Mouse (Mus musculus) midbrain, embryonic 10.5 days (tissue): Measurements from ENCODE around the gene Gm29094. TPM values are rescaled to one million over a fixed set of nuclear protein-coding genes. Genes with fewer than 3 reads are reported as not detected.
"Not testable (repeated sequence)": the region's sequence is repeated elsewhere in the genome, so short reads cannot be mapped to it uniquely, and the experiment has no call there.

Experiments used
- DNase-seq: peaks from one replicate; pipeline ENCODE4 v3.0.0-alpha.2; 2017; ENCODE audit warnings: low spot score
- H3K27ac ChIP-seq: fragments of 300-500 bp; sonication (generic); replicated peaks from 2 replicates; pipeline ENCODE4 v1.5.1; 2016; ENCODE audit warnings: mild to moderate bottlenecking
- H3K27me3 ChIP-seq: fragments of 300-500 bp; sonication (generic); 2 replicates; pipeline ENCODE4 v1.6.1; 2016; ENCODE audit warnings: low read depth, mild to moderate bottlenecking; ENCODE audit not compliant: poor library complexity, severe bottlenecking
- H3K36me3 ChIP-seq: fragments of 300-500 bp; sonication (generic); 2 replicates; pipeline ENCODE4 v1.6.1; 2016; ENCODE audit warnings: mild to moderate bottlenecking, moderate library complexity
- H3K4me1 ChIP-seq: fragments of 300-500 bp; sonication (generic); 2 replicates; pipeline ENCODE4 v1.6.1; 2016
- H3K4me3 ChIP-seq: fragments of 300-500 bp; sonication (generic); 2 replicates; pipeline ENCODE4 v1.5.1; 2016; ENCODE audit warnings: mild to moderate bottlenecking, moderate library complexity
- H3K9me3 ChIP-seq: fragments of 300-500 bp; sonication (generic); replicated peaks from 2 replicates; pipeline ENCODE4 v1.6.1; 2016; ENCODE audit warnings: mild to moderate bottlenecking
- WGBS: fragments of 180-500 bp; shearing (Covaris S2); methylation state at CpG from one replicate; pipeline ENCODE4 v1.1.7; 2016; 5-methylcytosine and 5-hydroxymethylcytosine counted together
- polyA plus RNA-seq: library from polyadenylated mRNA; unstranded; fragments of >200 nt; fragmentation: Nextera tagmentation; extraction: Ambion mirVana; gene quantifications from 2 replicates; pipeline ENCODE4 v1.2.1, GENCODE M21; 2016

Gm29094 gene
- polyA plus RNA-seq, 1 experiment from 2014 or later = 0.28 TPM

- H3K36me3 ChIP-seq, DNase-seq, H3K4me1 ChIP-seq, H3K4me3 ChIP-seq, H3K27ac ChIP-seq, H3K27me3 ChIP-seq, H3K9me3 ChIP-seq: not testable (repeated sequence)
- 81% methylated on average over 4 of the region's 4 CpGs for WGBS
Observed at GRCm38 (mm10) chr9:89218174-89218573, 19.0 kb downstream of the Gm29094 start.

GRCm38 (mm10) chr9:89219668-89220067, 20.5 kb downstream of the Gm29094 start:
- DNase-seq, H3K36me3 ChIP-seq, H3K4me1 ChIP-seq, H3K9me3 ChIP-seq, H3K4me3 ChIP-seq, H3K27me3 ChIP-seq, H3K27ac ChIP-seq: not testable (repeated sequence)
- 89% methylated on average over 3 of the region's 4 CpGs for WGBS

- not testable (repeated sequence) for H3K4me3 ChIP-seq, H3K9me3 ChIP-seq, H3K4me1 ChIP-seq, DNase-seq, H3K27ac ChIP-seq, H3K36me3 ChIP-seq, H3K27me3 ChIP-seq
- WGBS = 97% methylated on average over 6 of the region's 6 CpGs
Observed at GRCm38 (mm10) chr9:89220704-89221287, 21.6 kb downstream of the Gm29094 start.

GRCm38 (mm10) chr9:89226071-89226470, 26.9 kb downstream of the Gm29094 start:
- H3K27me3 ChIP-seq = no peaks in the 10 kb centered on the region
- no peak for DNase-seq
- H3K27ac ChIP-seq = no peak overlapping the region
- no peaks in the 10 kb centered on the region for H3K9me3 ChIP-seq
- no peak overlapping the region for H3K4me3 ChIP-seq
- H3K4me1 ChIP-seq = no peaks in the 10 kb centered on the region
- H3K36me3 ChIP-seq = no peaks in the 10 kb centered on the region
- WGBS = 66% methylated on average over 4 of the region's 4 CpGs

GRCm38 (mm10) chr9:89228122-89228521, 28.9 kb downstream of the Gm29094 start:
- H3K4me3 ChIP-seq = no peak overlapping the region
- no peak for DNase-seq
- WGBS = 89% methylated on average over 7 of the region's 7 CpGs

GRCm38 (mm10) chr9:89230897-89231497, 31.8 kb downstream of the Gm29094 start:
- 62% methylated on average over 2 of the region's 2 CpGs for WGBS
- not testable (repeated sequence) for H3K4me3 ChIP-seq, H3K4me1 ChIP-seq, H3K27me3 ChIP-seq, H3K9me3 ChIP-seq, H3K27ac ChIP-seq, H3K36me3 ChIP-seq, DNase-seq

More at GRCm38 (mm10) chr9:89228122-89228521, 28.9 kb downstream of the Gm29094 start:
- Histone ChIP-seq H3K27me3 (no peaks in the 10 kb centered on the region), H3K36me3 (no peaks in the 10 kb centered on the region), H3K4me1 (no peaks in the 10 kb centered on the region), H3K9me3 (no peaks in the 10 kb centered on the region), H3K27ac (no peak overlapping the region)

GRCm38 (mm10) chr9:89237131-89237530, 38.0 kb downstream of the Gm29094 start:
- not testable (repeated sequence) for H3K27me3 ChIP-seq, DNase-seq, H3K9me3 ChIP-seq, H3K4me3 ChIP-seq, H3K4me1 ChIP-seq, H3K27ac ChIP-seq, H3K36me3 ChIP-seq
- WGBS = 87% methylated on average over 4 of the region's 4 CpGs

- not testable (repeated sequence) for H3K4me3 ChIP-seq, H3K4me1 ChIP-seq, H3K36me3 ChIP-seq, H3K27ac ChIP-seq, H3K27me3 ChIP-seq, H3K9me3 ChIP-seq, DNase-seq
- 92% methylated on average over 4 of the region's 5 CpGs for WGBS
Observed at GRCm38 (mm10) chr9:89238976-89239505, 39.9 kb downstream of the Gm29094 start.

GRCm38 (mm10) chr9:89240516-89241019, 41.4 kb downstream of the Gm29094 start:
- H3K4me1 ChIP-seq, H3K9me3 ChIP-seq, H3K27ac ChIP-seq, H3K27me3 ChIP-seq, H3K4me3 ChIP-seq, H3K36me3 ChIP-seq, DNase-seq: not testable (repeated sequence)
- WGBS = 88% methylated on average over 3 of the region's 3 CpGs

GRCm38 (mm10) chr9:89253400-89253799, 54.2 kb downstream of the Gm29094 start:
- H3K36me3 ChIP-seq = no peaks in the 10 kb centered on the region
- no peak overlapping the region for H3K4me3 ChIP-seq
- H3K27ac ChIP-seq = no peak overlapping the region
- WGBS = 88% methylated on average over 2 of the region's 2 CpGs
- DNase-seq = no peak
- no peaks in the 10 kb centered on the region for H3K27me3 ChIP-seq
- H3K4me1 ChIP-seq = no peaks in the 10 kb centered on the region
- H3K9me3 ChIP-seq = no peaks in the 10 kb centered on the region

GRCm38 (mm10) chr9:89256556-89257335, 57.6 kb downstream of the Gm29094 start:
- H3K27me3 ChIP-seq = no peaks in the 10 kb centered on the region
- WGBS = 89% methylated on average over 12 of the region's 12 CpGs

GRCm38 (mm10) chr9:89263968-89264367, 64.8 kb downstream of the Gm29094 start:
- Histone ChIP-seq H3K4me3 (no peak overlapping the region), H3K36me3 (no peaks in the 10 kb centered on the region), H3K9me3 (no peaks in the 10 kb centered on the region), H3K4me1 (no peaks in the 10 kb centered on the region), H3K27ac (no peak overlapping the region), H3K27me3 (no peaks in the 10 kb centered on the region)
- 84% methylated on average over 3 of the region's 3 CpGs for WGBS
- DNase-seq = no peak

More at GRCm38 (mm10) chr9:89256556-89257335, 57.6 kb downstream of the Gm29094 start:
- Histone ChIP-seq H3K4me3 (no peak overlapping the region), H3K36me3 (no peaks in the 10 kb centered on the region), H3K4me1 (no peaks in the 10 kb centered on the region), H3K9me3 (no peaks in the 10 kb centered on the region), H3K27ac (no peak overlapping the region)
- DNase-seq = no peak

GRCm38 (mm10) chr9:89264571-89264970, 65.4 kb downstream of the Gm29094 start:
- no peaks in the 10 kb centered on the region for H3K9me3 ChIP-seq
- no peak overlapping the region for H3K4me3 ChIP-seq
- no peaks in the 10 kb centered on the region for H3K36me3 ChIP-seq
- H3K4me1 ChIP-seq = no peaks in the 10 kb centered on the region
- WGBS = 88% methylated on average over 1 of the region's 1 CpGs
- H3K27ac ChIP-seq = no peak overlapping the region
- DNase-seq = no peak
- H3K27me3 ChIP-seq = no peaks in the 10 kb centered on the region
